Mouse (Mus musculus) bone marrow, adult 2 months (tissue): ENCODE results near the gene Cbr2.

Experiments used
- CTCF ChIP-seq: fragments of 200-500 bp; IDR thresholded peaks from 2 replicates; pipeline ENCODE4 v1.5.1; 2011; ENCODE audit warnings: low read length, control low read depth; ENCODE audit not compliant: control insufficient read depth, insufficient read depth
- POLR2A ChIP-seq: fragments of 200-500 bp; IDR thresholded peaks from 2 replicates; pipeline ENCODE4 v1.6.1; 2011; ENCODE audit warnings: low read depth, mild to moderate bottlenecking, control low read depth, low read length, borderline replicate concordance; ENCODE audit not compliant: control insufficient read depth

DNA sequence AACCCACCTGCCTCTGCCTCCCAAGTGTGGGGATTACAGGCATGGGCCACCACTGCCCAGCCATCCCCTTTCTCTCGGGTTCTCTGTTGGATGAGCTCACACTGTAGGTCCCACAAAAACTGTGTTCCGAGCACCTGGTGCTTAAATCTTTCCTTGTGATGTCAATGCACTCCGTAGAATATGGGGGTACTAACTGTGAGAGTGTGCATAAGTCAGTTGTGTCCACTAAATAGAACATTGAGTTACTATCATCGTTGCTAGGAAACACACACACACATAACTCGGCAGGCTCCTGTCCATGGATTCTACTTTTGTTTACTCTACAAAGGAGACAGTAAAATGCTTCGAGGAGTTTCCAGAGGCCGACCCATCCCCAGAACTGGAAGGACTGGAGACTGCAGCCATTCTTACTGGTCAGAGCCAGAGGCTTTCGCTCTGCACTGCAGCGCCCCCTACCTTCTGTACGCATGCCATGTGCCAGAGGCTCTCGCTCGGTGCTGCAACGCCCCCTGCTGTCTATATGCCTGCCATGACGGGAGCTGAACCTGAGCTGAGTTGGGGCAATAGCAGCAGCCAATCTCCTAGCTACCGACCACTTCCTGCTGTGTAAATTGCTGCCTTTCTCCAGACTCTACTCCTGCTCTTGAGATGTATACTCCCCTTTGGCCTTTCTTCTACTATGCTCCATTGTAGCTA lies 44.0 kb upstream of the Cbr2 start:
- TF ChIP-seq CTCF: peak; percentile 100
- TF ChIP-seq POLR2A: 0 out of 2 replicates have a peak, but pooled peaks have one; percentile 40
